Mouse (Mus musculus): ENCODE measurements around the gene Grm2. TPM values are rescaled to one million over a fixed set of nuclear protein-coding genes. Genes with fewer than 3 reads are reported as not detected.

Grm2 gene
- total RNA-seq, 2 experiments from 2014 or later = 76.8 to 82.2 TPM

DNA sequence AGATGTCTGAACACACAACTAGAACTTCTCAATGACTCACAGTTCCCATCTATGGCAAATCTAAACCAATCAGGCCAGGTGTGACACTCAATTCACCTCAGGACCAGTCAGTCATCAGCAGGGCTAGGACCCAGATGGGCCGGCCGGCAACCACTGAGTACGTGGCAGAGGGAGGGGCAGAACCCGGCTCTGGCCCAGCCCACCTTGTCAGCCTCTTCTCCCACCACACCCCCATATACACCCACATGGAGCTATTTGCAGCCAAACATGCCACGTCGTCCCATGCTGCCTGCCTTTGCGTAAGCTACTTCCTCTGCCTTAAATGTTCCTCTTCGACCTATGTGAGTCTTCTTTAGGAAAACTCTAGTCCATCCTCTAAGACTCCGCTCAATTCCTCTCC, 20.1 kb upstream of the Grm2 start:
- H3K27ac ChIP-seq = peak overlapping the region; percentile 74
- no peak for DNase-seq (ENCODE audit: low spot score in 2 of 2)

DNA sequence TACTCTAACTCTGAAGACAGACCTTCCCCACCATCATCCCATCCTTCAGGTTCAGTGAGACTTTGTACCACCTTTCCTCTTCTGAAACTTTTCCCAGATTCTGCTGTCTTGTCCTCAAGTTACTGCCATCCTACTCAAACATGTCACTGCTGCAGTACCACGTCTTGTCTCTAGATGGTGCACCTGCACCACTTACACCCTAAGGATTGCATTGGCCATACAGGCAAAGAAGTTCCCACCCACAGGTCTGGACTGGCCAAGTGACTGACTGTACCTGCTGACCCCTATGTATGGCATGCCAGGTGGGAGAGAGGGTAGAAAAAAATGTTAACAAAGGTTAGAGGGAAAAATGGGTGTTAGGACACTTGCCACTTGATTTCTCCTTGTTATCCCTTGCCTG, 19.6 kb upstream of the Grm2 start:
- peak; percentile 75 to 89 for DNase-seq (ENCODE audit: low spot score in 2 of 2)
- Histone ChIP-seq H3K27ac (peak overlapping the region; percentile 74; the same call in 1 of the 2 replicates), H3K4me3 (no peak overlapping the region)
- TF ChIP-seq CTCF (conservative IDR thresholded peaks at IDR 0.05) = peak; percentile 99

More for the DNA sequence above, 20.1 kb upstream of the Grm2 start:
- H3K4me3 ChIP-seq = no peak overlapping the region
- no peak for TF ChIP-seq CTCF (conservative IDR thresholded peaks at IDR 0.05)

DNA sequence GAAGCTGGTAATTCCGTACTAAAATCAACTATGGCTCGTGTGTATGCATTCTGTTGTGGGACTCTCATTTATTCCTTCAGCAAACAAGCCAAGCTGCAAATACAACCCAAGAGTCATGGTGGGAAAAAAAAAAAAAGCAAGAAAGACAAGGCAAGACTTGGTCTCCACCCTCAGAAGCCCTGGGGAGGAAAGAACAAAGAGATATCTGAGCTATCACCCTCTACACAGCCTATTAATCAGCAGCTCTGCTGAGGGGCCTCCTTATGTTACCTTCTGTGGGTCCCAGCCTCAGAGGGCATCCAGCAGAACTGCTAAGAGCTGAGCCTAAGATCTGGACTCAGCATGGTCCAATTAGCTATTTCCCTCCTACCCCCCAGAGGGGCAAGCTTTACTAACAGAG, 18.0 kb upstream of the Grm2 start:
- DNase-seq (ENCODE audit: low spot score in 2 of 2) = no peak
- TF ChIP-seq CTCF (conservative IDR thresholded peaks at IDR 0.05) = no peak
- Histone ChIP-seq H3K27ac (no peak overlapping the region), H3K4me3 (no peak overlapping the region)

DNA sequence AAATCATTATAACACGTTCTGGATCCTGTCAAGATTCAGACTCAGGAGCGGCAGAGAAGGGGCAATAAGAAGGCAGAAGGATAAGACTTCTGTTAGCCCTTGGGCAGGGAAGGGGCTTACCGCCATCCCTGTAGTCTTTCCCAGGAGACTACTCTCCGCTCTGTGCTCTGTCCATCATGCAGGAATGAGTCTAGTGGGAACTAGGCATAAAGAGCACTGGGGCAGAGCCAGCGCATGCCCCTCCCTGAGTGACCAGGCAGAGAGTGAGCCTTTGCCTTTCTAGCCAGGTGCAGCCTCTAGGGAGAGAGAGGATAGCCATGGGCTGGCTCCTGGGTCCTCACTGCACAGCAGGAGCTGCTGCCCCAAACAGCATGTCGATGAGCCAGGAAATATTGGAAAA, 9.0 kb upstream of the Grm2 start:
- no peak overlapping the region for H3K4me3 ChIP-seq
- no peak for TF ChIP-seq CTCF (conservative IDR thresholded peaks at IDR 0.05)
- H3K27ac ChIP-seq = peak overlapping the region; percentile 89
- DNase-seq (ENCODE audit: low spot score in 2 of 2) = no peak

DNA sequence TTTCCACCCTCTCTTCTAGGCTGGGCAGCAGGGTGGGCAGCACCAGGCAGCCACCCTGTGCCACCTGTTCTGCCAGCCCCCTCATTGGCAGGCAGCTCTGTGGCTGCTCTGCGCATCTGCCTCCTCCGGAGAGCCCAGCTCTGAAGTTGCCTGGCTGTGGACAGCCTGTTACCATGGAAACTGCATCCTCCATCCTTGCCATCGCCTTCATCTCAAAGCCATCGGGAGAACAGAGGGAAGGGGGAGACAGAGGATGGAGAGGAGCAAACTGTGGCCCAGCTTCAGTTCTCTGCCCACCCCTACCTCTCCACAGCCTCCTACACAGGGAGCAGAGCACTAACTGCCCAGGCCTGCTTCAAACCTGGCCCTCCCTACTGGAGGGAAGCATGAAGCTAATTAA, 8.6 kb upstream of the Grm2 start:
- no peak overlapping the region for H3K4me3 ChIP-seq
- peak; percentile 62 to 85 for DNase-seq (ENCODE audit: low spot score in 2 of 2)
- TF ChIP-seq CTCF (conservative IDR thresholded peaks at IDR 0.05) = no peak
- peak overlapping the region; percentile 89 for H3K27ac ChIP-seq

DNA sequence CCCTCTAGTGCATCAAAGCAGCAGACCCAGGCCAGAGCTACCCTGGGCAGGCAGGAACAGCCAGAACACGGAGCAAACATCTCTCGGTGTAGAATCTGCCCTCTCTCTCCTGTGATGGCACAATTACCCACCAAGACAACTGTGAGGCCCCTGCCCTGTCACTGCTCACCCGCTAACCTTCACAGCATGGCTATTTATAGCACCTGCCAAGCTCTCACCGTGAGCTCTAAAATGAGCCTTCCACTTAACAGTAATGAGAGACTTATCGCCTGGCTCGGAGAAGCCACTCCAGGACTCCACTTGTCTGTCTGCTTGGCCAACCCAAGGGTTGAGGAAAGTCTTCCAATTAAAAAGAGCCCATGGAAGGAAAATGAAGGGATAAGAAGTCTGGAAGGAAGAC, 7.3 kb upstream of the Grm2 start:
- Histone ChIP-seq H3K27ac (peak overlapping the region; percentile 89; the same call in 1 of the 2 replicates), H3K4me3 (no peak overlapping the region)
- DNase-seq (ENCODE audit: low spot score in 2 of 2) = no peak
- TF ChIP-seq CTCF (conservative IDR thresholded peaks at IDR 0.05) = no peak

DNA sequence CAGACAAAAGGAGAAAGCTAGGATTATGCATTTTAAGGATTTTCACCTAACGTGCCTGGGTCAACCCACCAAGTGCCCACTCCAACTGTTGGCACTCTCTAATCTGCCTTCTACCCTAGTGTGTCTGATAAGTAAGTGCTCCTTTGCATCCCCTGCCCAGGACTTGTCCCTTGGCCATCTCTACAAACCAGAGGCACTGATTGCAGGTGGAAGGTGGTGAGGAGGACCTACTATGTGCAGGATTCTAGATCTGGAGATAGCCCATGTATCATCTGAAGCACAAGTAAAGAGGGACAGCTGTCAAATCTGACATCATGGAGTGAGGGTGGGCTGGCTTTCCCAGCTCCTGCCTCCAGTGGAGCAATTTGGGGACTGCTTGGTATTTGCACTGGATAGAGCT, 4.1 kb upstream of the Grm2 start:
- H3K4me3 ChIP-seq = no peak overlapping the region
- no peak for TF ChIP-seq CTCF (conservative IDR thresholded peaks at IDR 0.05)
- no peak overlapping the region for H3K27ac ChIP-seq
- no peak for DNase-seq (ENCODE audit: low spot score in 2 of 2)

DNA sequence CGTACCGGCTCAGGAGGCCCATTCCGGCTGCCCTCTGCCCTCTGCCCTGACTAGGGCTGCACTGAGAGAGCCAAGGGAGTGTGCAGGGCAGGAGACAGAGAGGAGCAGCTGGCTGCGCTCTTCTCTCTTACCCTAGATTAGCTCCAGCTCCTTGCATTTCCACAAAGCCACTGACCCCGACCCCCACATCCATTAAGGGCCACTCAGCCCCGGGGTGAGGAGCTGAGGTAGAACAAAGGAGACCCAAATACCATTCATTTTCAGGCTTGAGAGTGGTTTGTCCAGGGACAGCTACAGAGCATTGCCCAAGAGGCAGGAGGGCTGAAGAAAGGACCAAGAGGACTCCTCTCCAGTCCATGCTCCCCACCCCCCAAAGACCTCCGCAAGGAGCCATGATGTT, 3.6 kb upstream of the Grm2 start:
- H3K4me3 ChIP-seq = no peak overlapping the region
- TF ChIP-seq CTCF (conservative IDR thresholded peaks at IDR 0.05) = no peak
- no peak for DNase-seq (ENCODE audit: low spot score in 2 of 2)
- H3K27ac ChIP-seq = no peak overlapping the region

DNA sequence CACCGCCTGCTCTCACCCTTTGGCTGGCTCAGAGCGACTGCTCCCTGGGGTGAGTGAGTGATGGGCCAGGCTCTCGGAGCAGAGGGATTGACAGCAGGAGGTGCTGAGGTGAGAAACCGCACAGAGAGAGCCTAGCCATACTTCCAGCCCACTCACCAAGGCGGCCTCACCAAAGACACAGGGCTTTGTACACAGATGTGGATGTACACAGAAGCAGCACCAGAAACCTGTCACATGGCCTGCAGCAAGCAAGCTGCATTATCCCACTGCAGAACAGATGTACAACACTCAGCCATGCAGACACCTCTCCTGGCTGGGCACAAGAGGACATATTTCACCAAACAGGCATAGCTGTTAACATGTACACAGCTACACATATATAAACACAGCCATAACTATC, 1.7 kb upstream of the Grm2 start:
- no peak for DNase-seq (ENCODE audit: low spot score in 2 of 2)
- H3K4me3 ChIP-seq = no peak overlapping the region
- TF ChIP-seq CTCF (conservative IDR thresholded peaks at IDR 0.05) = no peak
- peak overlapping the region; percentile 87 for H3K27ac ChIP-seq

DNA sequence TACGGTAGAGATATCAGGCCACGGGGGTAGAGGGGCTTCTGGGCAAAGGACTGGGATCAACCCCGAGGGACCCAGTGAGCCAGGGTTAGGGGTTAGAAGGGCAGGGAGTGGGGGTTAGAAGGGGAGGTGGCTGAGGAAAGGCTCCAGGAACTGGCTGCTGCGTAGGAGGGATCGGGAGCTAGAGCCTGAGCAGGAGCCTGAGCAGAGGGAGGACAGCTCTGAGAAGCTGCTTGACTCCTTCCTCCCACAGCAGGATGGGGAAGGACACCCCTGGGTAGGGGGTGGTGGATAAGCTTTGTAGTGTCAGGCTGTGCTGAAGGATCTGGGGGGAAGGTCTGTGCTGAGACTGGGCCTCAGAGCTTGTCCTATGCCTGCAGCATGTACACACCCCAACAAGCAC, 938 bp upstream of the Grm2 start:
- peak overlapping the region; percentile 87 for H3K27ac ChIP-seq

DNA sequence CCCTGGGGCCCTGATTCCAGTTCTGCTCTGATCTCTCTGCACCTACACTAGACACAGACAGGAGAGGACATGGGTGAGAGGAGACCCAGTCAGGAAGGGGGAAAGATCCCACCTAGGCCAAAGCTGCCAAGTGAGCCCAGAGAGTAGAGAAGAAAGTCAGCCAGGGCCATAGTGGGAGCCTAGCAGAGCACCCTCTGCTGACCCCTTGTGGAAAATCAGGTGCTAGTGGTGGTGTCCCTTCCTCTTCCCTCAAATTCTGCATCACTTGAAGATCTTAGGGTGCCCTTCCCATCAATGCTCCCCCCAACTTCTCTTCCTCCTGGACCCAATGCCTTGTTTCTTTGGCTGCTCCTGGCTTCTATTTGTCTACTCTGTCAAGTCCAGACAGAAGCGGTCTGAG, 3.2 kb downstream of the Grm2 start:
- peak; percentile 76 for TF ChIP-seq CTCF (conservative IDR thresholded peaks at IDR 0.05)
- Histone ChIP-seq H3K27ac (peak overlapping the region; percentile 76; the same call in 1 of the 2 replicates), H3K4me3 (peak overlapping the region; percentile 49)
- DNase-seq (ENCODE audit: low spot score in 2 of 2) = peak in 1 of 2 experiments; percentile 47

More for the DNA sequence above, 938 bp upstream of the Grm2 start:
- H3K4me3 ChIP-seq = peak overlapping the region; percentile 71
- DNase-seq (ENCODE audit: low spot score in 2 of 2) = no peak
- no peak for TF ChIP-seq CTCF (conservative IDR thresholded peaks at IDR 0.05)

DNA sequence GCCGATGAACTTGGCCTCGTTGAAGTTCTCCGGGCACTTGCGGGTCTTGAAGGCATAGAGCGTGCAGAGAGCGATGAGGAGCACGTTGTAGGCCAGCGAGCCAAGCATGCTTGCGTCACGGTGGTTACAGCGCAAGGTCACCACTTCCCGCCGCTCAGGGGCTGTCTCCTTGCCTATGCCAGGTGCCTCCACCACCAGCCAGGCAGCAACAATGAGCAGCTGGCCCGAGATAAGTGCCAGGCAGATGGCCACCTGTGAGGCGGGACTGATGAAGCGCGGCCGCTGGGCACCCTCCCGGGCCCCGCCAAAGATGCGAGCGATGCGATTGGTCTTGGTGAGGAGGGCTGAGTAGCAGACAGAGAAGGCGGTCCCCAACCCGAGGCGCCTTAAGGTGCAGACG, 8.7 kb downstream of the Grm2 start:
- H3K4me3 ChIP-seq = no peak overlapping the region; the same call in 1 of the 2 replicates
- TF ChIP-seq CTCF (conservative IDR thresholded peaks at IDR 0.05) = no peak
- H3K27ac ChIP-seq = peak overlapping the region; percentile 81
- DNase-seq (ENCODE audit: low spot score in 2 of 2) = no peak

DNA sequence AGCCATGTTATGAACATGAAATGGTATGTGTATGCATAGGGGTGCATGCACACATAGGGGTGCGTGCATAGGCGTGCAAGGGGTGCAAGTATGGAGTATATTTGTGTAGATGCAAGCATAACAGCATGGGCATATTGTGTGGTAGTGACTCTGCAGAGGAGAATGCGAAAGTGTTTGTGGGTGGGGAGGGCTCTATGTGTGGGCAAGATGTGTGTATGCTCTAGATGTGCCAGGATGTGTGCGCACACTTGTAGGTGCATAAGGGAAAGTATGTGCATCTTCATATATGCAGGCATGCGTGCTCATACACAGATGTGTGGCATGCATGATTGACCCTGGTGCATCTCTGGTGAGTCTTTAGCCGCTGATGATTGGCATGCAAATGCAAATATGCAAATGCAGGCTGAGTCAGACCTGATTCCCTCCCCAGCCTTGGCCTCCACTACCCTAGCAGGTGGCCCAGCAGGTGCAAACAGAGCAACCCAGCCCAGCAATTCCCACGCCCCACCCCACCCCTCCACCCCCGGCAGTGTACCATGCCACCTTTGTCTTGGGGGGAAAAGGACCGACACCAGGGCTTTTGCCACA, 10.1 kb downstream of the Grm2 start:
- DNase-seq (ENCODE audit: low spot score in 2 of 2) = peak in 1 of 2 experiments; percentile 67
- H3K4me3 ChIP-seq = peak overlapping the region; percentile 28; the same call in 1 of the 2 replicates
- no peak for TF ChIP-seq CTCF (conservative IDR thresholded peaks at IDR 0.05)
- H3K27ac ChIP-seq = peak overlapping the region; percentile 81

DNA sequence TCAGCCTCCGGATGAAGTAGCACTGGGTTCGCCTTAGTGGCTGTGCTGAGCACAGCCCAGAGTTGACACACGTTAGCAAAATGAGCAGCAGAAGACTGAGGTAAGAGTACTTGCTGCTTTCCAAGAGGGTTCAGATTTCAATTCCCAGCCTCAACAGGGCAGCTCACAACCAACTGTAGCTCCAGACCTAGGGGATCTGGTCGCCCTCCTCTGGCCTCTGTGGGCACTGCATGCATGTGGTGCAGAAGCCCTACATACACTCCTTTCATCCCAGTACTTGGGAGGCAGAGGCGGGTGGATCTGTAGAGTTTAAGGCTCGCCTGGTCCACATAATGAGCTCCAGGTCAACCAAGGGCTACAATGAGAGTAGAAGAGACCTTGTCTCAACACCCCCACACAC, 12.1 kb downstream of the Grm2 start:
- Histone ChIP-seq H3K27ac (peak overlapping the region; percentile 51; the same call in 1 of the 2 replicates), H3K4me3 (no peak overlapping the region)
- TF ChIP-seq CTCF (conservative IDR thresholded peaks at IDR 0.05) = peak; percentile 50
- no peak for DNase-seq (ENCODE audit: low spot score in 2 of 2)

Data from layer of hippocampus, adult 2 months (tissue).